11 mouse cellular contexts compared by ENCODE assay signal in the genomic region with DNA sequence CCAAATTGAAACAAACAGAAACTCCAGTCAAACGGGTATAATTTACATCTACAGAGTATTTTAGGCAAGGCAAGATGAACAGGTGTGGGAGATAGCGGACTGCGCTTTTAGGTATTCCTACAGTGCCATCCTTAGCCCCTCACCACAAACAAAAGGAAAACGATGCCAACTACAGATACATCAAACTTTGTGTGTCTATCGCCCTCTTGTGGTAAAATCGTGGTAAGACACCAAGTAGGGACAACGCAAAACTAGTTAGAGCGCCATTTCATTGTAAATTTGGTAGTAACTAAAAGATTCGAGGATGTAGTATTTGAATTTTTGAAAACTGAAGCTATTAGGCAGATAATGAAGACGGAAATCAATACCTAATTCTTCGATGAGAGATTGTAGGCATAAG.
DNase-seq lines count a peak whose midpoint lies in the region; ATAC-seq lines count a peak whose summit lies in the region.
"Had no signal": no experiment of that assay in that cellular context is flagged by ENCODE, and none has a peak within 500 bp of the region (broad histone marks: within the 10 kb centered on the region; RNA-seq: fewer than 3 reads in every experiment).

No protein-coding gene starts in this region.

- no peaks in the 10 kb centered on the region for H3K27me3 ChIP-seq in embryonic facial prominence, embryonic 11.5 days (ENCODE audit: control insufficient read depth, insufficient read depth, low read length)
- H3K27me3 ChIP-seq in embryonic facial prominence, embryonic 10.5 days (replicated peaks; ENCODE audit: low read depth, poor library complexity, severe bottlenecking) = peaks cover 67% of the 10 kb centered on the region
- 0 out of 2 replicates have a peak, but pooled peaks cover 3% of the 10 kb centered on the region for H3K27me3 ChIP-seq in forebrain, embryonic 13.5 days
- H3K27me3 ChIP-seq: liver, embryonic 13.5 days had no signal

- DNase-seq in embryonic facial prominence, embryonic 11.5 days (ENCODE audit: low spot score) = peak; percentile 47
- DNase-seq in embryonic facial prominence, embryonic 10.5 days (ENCODE audit: low spot score) = no peak
- peak; percentile 2 for DNase-seq in left cerebral cortex, postnatal 4 days
- no peak for DNase-seq in left cerebral cortex, adult 18-20 months (ENCODE audit: low spot score in 2 of 2)
- peak; percentile 20 for DNase-seq in MEL-GATA-1-ER (ENCODE audit: extremely low read depth, low read depth)
- peak; percentile 3 for DNase-seq in induced T-regulatory cell, adult 2 months (ENCODE audit: low read depth)
- DNase-seq in natural killer cell, adult 2 months (ENCODE audit: low spot score in 2 of 2) = no peak
- DNase-seq: heart, postnatal 14 days; liver, embryonic 13.5 days had no signal

- H3K4me1 ChIP-seq in embryonic facial prominence, embryonic 11.5 days (ENCODE audit: control insufficient read depth, insufficient read depth, low read length) = no peaks in the 10 kb centered on the region
- no peaks in the 10 kb centered on the region for H3K4me1 ChIP-seq in embryonic facial prominence, embryonic 10.5 days
- H3K4me1 ChIP-seq in forebrain, embryonic 13.5 days = no peaks in the 10 kb centered on the region
- H3K4me1 ChIP-seq: embryonic facial prominence, embryonic 13.5 days; liver, embryonic 13.5 days had no signal

- no peak overlapping the region for H3K27ac ChIP-seq in embryonic facial prominence, embryonic 11.5 days (replicated peaks; ENCODE audit: low read depth, low read length)
- H3K27ac ChIP-seq in embryonic facial prominence, embryonic 10.5 days (replicated peaks) = no peak overlapping the region
- H3K27ac ChIP-seq in forebrain, embryonic 13.5 days = no peak overlapping the region
- H3K27ac ChIP-seq: embryonic facial prominence, embryonic 13.5 days; liver, embryonic 13.5 days had no signal

- H3K9ac ChIP-seq in embryonic facial prominence, embryonic 11.5 days (replicated peaks; ENCODE audit: low read length) = no peak overlapping the region
- H3K9ac ChIP-seq in forebrain, embryonic 13.5 days = no peak overlapping the region
- H3K9ac ChIP-seq: embryonic facial prominence, embryonic 13.5 days; liver, embryonic 13.5 days had no signal

- WGBS in embryonic facial prominence, embryonic 11.5 days = 42% methylated on average over 11 of the region's 11 CpGs
- 39% methylated on average over 11 of the region's 11 CpGs for WGBS in embryonic facial prominence, embryonic 10.5 days
- WGBS in forebrain, embryonic 13.5 days = 47% methylated on average over 11 of the region's 11 CpGs

- H3K9me3 ChIP-seq in embryonic facial prominence, embryonic 11.5 days (replicated peaks; ENCODE audit: control insufficient read depth, low read length) = no peaks in the 10 kb centered on the region
- no peaks in the 10 kb centered on the region for H3K9me3 ChIP-seq in embryonic facial prominence, embryonic 10.5 days
- H3K9me3 ChIP-seq in forebrain, embryonic 13.5 days (replicated peaks) = no peaks in the 10 kb centered on the region
- H3K9me3 ChIP-seq: embryonic facial prominence, embryonic 13.5 days; liver, embryonic 13.5 days had no signal

- no peak overlapping the region for H3K4me3 ChIP-seq in embryonic facial prominence, embryonic 11.5 days (ENCODE audit: low read depth, low read length)
- H3K4me3 ChIP-seq in embryonic facial prominence, embryonic 10.5 days = no peak overlapping the region
- no peak overlapping the region for H3K4me3 ChIP-seq in forebrain, embryonic 13.5 days
- H3K4me3 ChIP-seq: embryonic facial prominence, embryonic 13.5 days; liver, embryonic 13.5 days had no signal

- no peak overlapping the region for H3K4me2 ChIP-seq in embryonic facial prominence, embryonic 11.5 days (ENCODE audit: low read depth, low read length)
- H3K4me2 ChIP-seq in forebrain, embryonic 13.5 days = no peak overlapping the region
- H3K4me2 ChIP-seq: embryonic facial prominence, embryonic 13.5 days; liver, embryonic 13.5 days had no signal

- H3K36me3 ChIP-seq in embryonic facial prominence, embryonic 11.5 days (replicated peaks; ENCODE audit: control insufficient read depth, insufficient read depth, low read depth, low read length) = no peaks in the 10 kb centered on the region
- no peaks in the 10 kb centered on the region for H3K36me3 ChIP-seq in embryonic facial prominence, embryonic 10.5 days (replicated peaks)
- no peaks in the 10 kb centered on the region for H3K36me3 ChIP-seq in forebrain, embryonic 13.5 days (ENCODE audit: poor library complexity, severe bottlenecking)
- H3K36me3 ChIP-seq: embryonic facial prominence, embryonic 13.5 days; liver, embryonic 13.5 days had no signal

- intact Hi-C loops in left cerebral cortex, postnatal 4 days (cut with DNase I) = no loop called here

- no peak for ATAC-seq in embryonic facial prominence, embryonic 11.5 days (replicated peaks; ENCODE audit: insufficient number of reproducible peaks, low FRiP score, low TSS enrichment, low read depth)
- ATAC-seq in forebrain, embryonic 13.5 days = no peak

Comparison
In these comparisons a context has a peak if more than half of its experiments do, and no peak if none do; other contexts are left out.
1. DNase-seq: peak in embryonic facial prominence, embryonic 11.5 days (single experiment), left cerebral cortex, postnatal 4 days (single experiment), MEL-GATA-1-ER (single experiment) and induced T-regulatory cell, adult 2 months (single experiment); none in embryonic facial prominence, embryonic 10.5 days (single experiment), left cerebral cortex, adult 18-20 months (0 of 2) and natural killer cell, adult 2 months (0 of 2).